Comparison of ENCODE assay signal across 8 mouse cellular contexts in genomic region chr7:19932877-19933809, GRCm38 (mm10). TPM values are rescaled to one million over a fixed set of nuclear protein-coding genes. Genes with fewer than 3 reads are reported as not detected.
DNase-seq lines count a peak whose midpoint lies in the region; ATAC-seq and TF ChIP-seq lines count a peak whose summit lies in the region.

No protein-coding gene starts in this region.

- WGBS in heart, embryonic 12.5 days = 17% methylated on average over 21 of the region's 21 CpGs
- 19% methylated on average over 21 of the region's 21 CpGs for WGBS in kidney, embryonic 15.5 days
- WGBS in midbrain, postnatal 0 days = 25% methylated on average over 20 of the region's 21 CpGs

- no peak for TF ChIP-seq CTCF in embryonic fibroblast, embryonic 13.5 days (IDR thresholded peaks at IDR 0.05; ENCODE audit: borderline replicate concordance, insufficient read depth, low read length)
- no peak; the same call in 1 of the 2 replicates for TF ChIP-seq CTCF in midbrain, postnatal 0 days (IDR thresholded peaks at IDR 0.05)

- H3K4me3 ChIP-seq in embryonic fibroblast, embryonic 13.5 days (ENCODE audit: insufficient read depth, low read length) = no peak overlapping the region
- H3K4me3 ChIP-seq in heart, embryonic 12.5 days = peak overlapping the region; percentile 26
- peak overlapping the region; percentile 18; the same call in 1 of the 2 replicates for H3K4me3 ChIP-seq in kidney, embryonic 15.5 days (replicated peaks)
- H3K4me3 ChIP-seq in midbrain, postnatal 0 days (ENCODE audit: low read depth, low read length) = peak overlapping the region; percentile 28

- no peaks in the 10 kb centered on the region for H3K9me3 ChIP-seq in heart, embryonic 12.5 days (replicated peaks)
- H3K9me3 ChIP-seq in kidney, embryonic 15.5 days (replicated peaks) = no peaks in the 10 kb centered on the region
- no peaks in the 10 kb centered on the region for H3K9me3 ChIP-seq in midbrain, postnatal 0 days (ENCODE audit: low read length)

- 0 out of 2 replicates have a peak, but pooled peaks cover 5% of the 10 kb centered on the region for H3K27me3 ChIP-seq in heart, embryonic 12.5 days (replicated peaks)
- peaks cover 12% of the 10 kb centered on the region for H3K27me3 ChIP-seq in kidney, embryonic 15.5 days
- H3K27me3 ChIP-seq in midbrain, postnatal 0 days (ENCODE audit: insufficient read depth, low read length) = no peaks in the 10 kb centered on the region

- ATAC-seq in heart, embryonic 12.5 days (ENCODE audit: insufficient number of reproducible peaks, low FRiP score) = peak; percentile 67; the same call in 1 of the 2 replicates
- peak; percentile 75 for ATAC-seq in kidney, embryonic 15.5 days (replicated peaks; ENCODE audit: low FRiP score)
- peak; percentile 86 for ATAC-seq in midbrain, postnatal 0 days (ENCODE audit: low FRiP score)

- peaks cover 12% of the 10 kb centered on the region for H3K4me1 ChIP-seq in embryonic fibroblast, embryonic 13.5 days (ENCODE audit: control insufficient read depth, insufficient read depth, low read length)
- H3K4me1 ChIP-seq in heart, embryonic 12.5 days (replicated peaks) = peaks cover 40% of the 10 kb centered on the region
- H3K4me1 ChIP-seq in kidney, embryonic 15.5 days = peaks cover 11% of the 10 kb centered on the region
- no peaks in the 10 kb centered on the region for H3K4me1 ChIP-seq in midbrain, postnatal 0 days (ENCODE audit: insufficient read depth, low read length)

- peak overlapping the region; percentile 60 for H3K4me2 ChIP-seq in heart, embryonic 12.5 days
- peak overlapping the region; percentile 49 for H3K4me2 ChIP-seq in kidney, embryonic 15.5 days
- H3K4me2 ChIP-seq in midbrain, postnatal 0 days (ENCODE audit: low read depth, low read length, poor library complexity, severe bottlenecking) = peak overlapping the region; percentile 42

- DNase-seq in CD4-positive helper T cell, adult 2 months (ENCODE audit: low read depth, low spot score) = peak; percentile 91
- peak; percentile 33 for DNase-seq in adrenal gland, adult 8-10 months
- DNase-seq in liver = peak; percentile 74
- DNase-seq in midbrain, postnatal 0 days (ENCODE audit: low spot score) = peak; percentile 80
- peak; percentile 87 for DNase-seq in testis, postnatal 10 days (ENCODE audit: low spot score)

- no peak for TF ChIP-seq POLR2A in embryonic fibroblast, embryonic 13.5 days (IDR thresholded peaks at IDR 0.05; ENCODE audit: low read depth, low read length)

- peak overlapping the region; percentile 71 for H3K27ac ChIP-seq in embryonic fibroblast, embryonic 13.5 days (ENCODE audit: insufficient read depth, low read length)
- 0 out of 2 replicates have a peak overlapping the region, but pooled peaks have one; percentile 16 for H3K27ac ChIP-seq in heart, embryonic 12.5 days (ENCODE audit: poor library complexity, severe bottlenecking)
- peak overlapping the region; percentile 24; the same call in 1 of the 2 replicates for H3K27ac ChIP-seq in kidney, embryonic 15.5 days
- peak overlapping the region; percentile 76 for H3K27ac ChIP-seq in midbrain, postnatal 0 days (ENCODE audit: low read depth, low read length)

- no peak overlapping the region; the same call in 1 of the 2 replicates for H3K9ac ChIP-seq in heart, embryonic 12.5 days
- no peak overlapping the region for H3K9ac ChIP-seq in kidney, embryonic 15.5 days
- no peak overlapping the region; the same call in none of the 2 replicates for H3K9ac ChIP-seq in midbrain, postnatal 0 days (replicated peaks; ENCODE audit: low read length, poor library complexity, severe bottlenecking)

- H3K36me3 ChIP-seq in heart, embryonic 12.5 days = no peaks in the 10 kb centered on the region
- H3K36me3 ChIP-seq in kidney, embryonic 15.5 days = no peaks in the 10 kb centered on the region
- H3K36me3 ChIP-seq in midbrain, postnatal 0 days (ENCODE audit: insufficient read depth, low read length) = no peaks in the 10 kb centered on the region

RNA-seq across cellular contexts. Expression of gene Pvr, which starts 12.2 kb away (rescaled TPM):
- total RNA-seq in adrenal gland, adult 8-10 months (2022) = 10 to 100 TPM; 20.6 to 34.2 (median 24.5) TPM
- 54.1 and 65.0 TPM in 2 replicates for polyA plus RNA-seq in embryonic fibroblast, embryonic 13.5 days (2011; ENCODE audit: insufficient read length, low read depth, missing spikeins)
- 15.7 and 16.0 TPM in 2 replicates for polyA plus RNA-seq in heart, embryonic 12.5 days (2016; fragmentation: Nextera tagmentation; extraction: Ambion mirVana)
- polyA plus RNA-seq in kidney, embryonic 15.5 days (2015; fragmentation: Nextera tagmentation; extraction: Ambion mirVana) = 13.7 and 13.9 TPM in 2 replicates
- total RNA-seq in midbrain, postnatal 0 days (2014; rRNA removed) = 11.0 and 14.7 TPM in 2 replicates
- polyA plus RNA-seq in midbrain, postnatal 0 days (2015; fragmentation: Nextera tagmentation; extraction: Ambion mirVana) = 7.1 and 7.7 TPM in 2 replicates

RNA-seq across cellular contexts. Expression of gene Igsf23, which starts 17.4 kb away (rescaled TPM):
- total RNA-seq in adrenal gland, adult 8-10 months (2022) = not detected
- polyA plus RNA-seq in embryonic fibroblast, embryonic 13.5 days (2011; ENCODE audit: insufficient read length, low read depth, missing spikeins) = not detected in 2 replicates
- polyA plus RNA-seq in heart, embryonic 12.5 days (2016; fragmentation: Nextera tagmentation; extraction: Ambion mirVana) = 1.0 and 1.2 TPM in 2 replicates
- 0.18 and 0.45 TPM in 2 replicates for polyA plus RNA-seq in kidney, embryonic 15.5 days (2015; fragmentation: Nextera tagmentation; extraction: Ambion mirVana)
- not detected in 2 replicates for total RNA-seq in midbrain, postnatal 0 days (2014; rRNA removed)
- polyA plus RNA-seq in midbrain, postnatal 0 days (2015; fragmentation: Nextera tagmentation; extraction: Ambion mirVana) = not detected in 2 replicates

RNA-seq across cellular contexts. Expression of gene Ceacam20, which starts 32.1 kb away (rescaled TPM):
- not detected for total RNA-seq in adrenal gland, adult 8-10 months (2022)
- not detected in 2 replicates for polyA plus RNA-seq in embryonic fibroblast, embryonic 13.5 days (2011; ENCODE audit: insufficient read length, low read depth, missing spikeins)
- 0.42 TPM in 1 of 2 replicates, not detected in the other for polyA plus RNA-seq in heart, embryonic 12.5 days (2016; fragmentation: Nextera tagmentation; extraction: Ambion mirVana)
- polyA plus RNA-seq in kidney, embryonic 15.5 days (2015; fragmentation: Nextera tagmentation; extraction: Ambion mirVana) = not detected in 2 replicates
- not detected in 2 replicates for total RNA-seq in midbrain, postnatal 0 days (2014; rRNA removed)
- not detected in 2 replicates for polyA plus RNA-seq in midbrain, postnatal 0 days (2015; fragmentation: Nextera tagmentation; extraction: Ambion mirVana)

RNA-seq across cellular contexts. Expression of gene Ceacam19, which starts 45.4 kb away (rescaled TPM):
- not detected for total RNA-seq in adrenal gland, adult 8-10 months (2022)
- not detected in 2 replicates for polyA plus RNA-seq in embryonic fibroblast, embryonic 13.5 days (2011; ENCODE audit: insufficient read length, low read depth, missing spikeins)
- not detected in 2 replicates for polyA plus RNA-seq in heart, embryonic 12.5 days (2016; fragmentation: Nextera tagmentation; extraction: Ambion mirVana)
- 0.09 TPM in 1 of 2 replicates, not detected in the other for polyA plus RNA-seq in kidney, embryonic 15.5 days (2015; fragmentation: Nextera tagmentation; extraction: Ambion mirVana)
- total RNA-seq in midbrain, postnatal 0 days (2014; rRNA removed) = 0.38 TPM in 1 of 2 replicates, not detected in the other
- not detected in 2 replicates for polyA plus RNA-seq in midbrain, postnatal 0 days (2015; fragmentation: Nextera tagmentation; extraction: Ambion mirVana)

RNA-seq across cellular contexts. Expression of gene Nlrp9b, which starts 58.1 kb away (rescaled TPM):
- total RNA-seq in adrenal gland, adult 8-10 months (2022) = not detected
- not detected in 2 replicates for polyA plus RNA-seq in embryonic fibroblast, embryonic 13.5 days (2011; ENCODE audit: insufficient read length, low read depth, missing spikeins)
- not detected in 2 replicates for polyA plus RNA-seq in heart, embryonic 12.5 days (2016; fragmentation: Nextera tagmentation; extraction: Ambion mirVana)
- not detected in 2 replicates for polyA plus RNA-seq in kidney, embryonic 15.5 days (2015; fragmentation: Nextera tagmentation; extraction: Ambion mirVana)
- total RNA-seq in midbrain, postnatal 0 days (2014; rRNA removed) = not detected in 2 replicates
- not detected in 2 replicates for polyA plus RNA-seq in midbrain, postnatal 0 days (2015; fragmentation: Nextera tagmentation; extraction: Ambion mirVana)

Comparison
In these comparisons a context has a peak if more than half of its experiments do, and no peak if none do; other contexts are left out.
1. DNase-seq: peak in every context shown above with its lines; median percentile 91 in CD4-positive helper T cell, adult 2 months; 87 in testis, postnatal 10 days; 80 in midbrain, postnatal 0 days; 74 in liver; 33 in adrenal gland, adult 8-10 months.
2. H3K27ac ChIP-seq: peak in every context shown above with its lines; median percentile 76 in midbrain, postnatal 0 days; 71 in embryonic fibroblast, embryonic 13.5 days; 24 in kidney, embryonic 15.5 days; 16 in heart, embryonic 12.5 days.